Mouse (Mus musculus): ENCODE measurements around the gene Nob1.

DNA sequence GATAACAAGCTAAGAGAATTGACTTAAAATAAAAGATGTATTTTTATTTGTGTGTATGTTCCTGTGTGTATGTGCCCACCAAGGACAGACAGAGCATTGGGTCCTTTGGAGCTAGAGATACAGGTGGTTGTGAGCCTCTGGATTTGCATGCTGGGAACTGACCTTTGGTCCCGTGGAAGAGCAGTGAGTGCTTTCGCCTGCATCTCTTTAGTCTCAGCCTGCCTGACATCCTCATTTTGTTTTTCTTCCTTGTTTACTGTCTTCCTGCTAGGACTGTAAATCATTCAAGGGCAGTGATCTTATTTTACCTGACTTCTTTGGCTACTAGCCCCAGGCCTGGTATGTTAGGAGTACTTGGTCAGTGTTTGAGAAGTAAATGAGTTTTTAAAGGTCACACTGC lies 12.9 kb upstream of the Nob1 start:
- TF ChIP-seq CTCF (IDR thresholded peaks at IDR 0.05; ENCODE audit: low read depth) = no peak
- TF ChIP-seq EP300 (IDR thresholded peaks at IDR 0.05; ENCODE audit: low read depth) = no peak
